Mouse (Mus musculus) gastrocnemius, postnatal 36 days (tissue): Measurements from ENCODE around the gene Arcn1. TPM values are rescaled to one million over a fixed set of nuclear protein-coding genes. Genes with fewer than 3 reads are reported as not detected.

ENCODE experiments used
- DNase-seq, 2 experiments: peaks; one replicate each; pipeline ENCODE4 v3.0.0; 2022
- intact Hi-C: fragments of 180-260 bp; cut with DNase I; formaldehyde crosslinking; loops from one replicate; pipeline ENCODE4 v1.15.1; 2025
- total RNA-seq, 2 experiments: library from RNA; stranded (reverse); gene quantifications; 2 replicates each; pipeline ENCODE4 v1.2.3; 2021

The Arcn1 gene
- total RNA-seq, 2 experiments from 2014 or later: 62.6 to 73.4 TPM

GRCm38 (mm10) chr9:44721154-44721876, 46.3 kb downstream of the Arcn1 start:
- DNase-seq: peak; percentile 81 to 90
- intact Hi-C loops: no loop called here

- intact Hi-C loops: no loop called here
- DNase-seq: peak in 1 of 2 experiments; percentile 37
Measured at GRCm38 (mm10) chr9:44720358-44721153, 47.1 kb downstream of the Arcn1 start.

- no peak for DNase-seq
- intact Hi-C loops: no loop called here
Measured at GRCm38 (mm10) chr9:44719632-44720357, 47.9 kb downstream of the Arcn1 start.

GRCm38 (mm10) chr9:44718937-44719631, 48.6 kb downstream of the Arcn1 start:
- intact Hi-C loops: no loop called here
- no peak for DNase-seq

GRCm38 (mm10) chr9:44717822-44718242, 49.8 kb downstream of the Arcn1 start:
- intact Hi-C loops: no loop called here
- no peak for DNase-seq

- DNase-seq: no peak
- intact Hi-C loops: no loop called here
Measured at GRCm38 (mm10) chr9:44716997-44717821, 50.4 kb downstream of the Arcn1 start.

GRCm38 (mm10) chr9:44715705-44716362, 51.8 kb downstream of the Arcn1 start:
- no peak for DNase-seq
- intact Hi-C loops: no loop called here

GRCm38 (mm10) chr9:44715109-44715508, 52.5 kb downstream of the Arcn1 start:
- DNase-seq: no peak
- intact Hi-C loops: no loop called here

GRCm38 (mm10) chr9:44713574-44713973, 54.1 kb downstream of the Arcn1 start:
- no peak for DNase-seq
- intact Hi-C loops: no loop called here

- DNase-seq: no peak
- intact Hi-C loops: no loop called here
Measured at GRCm38 (mm10) chr9:44713080-44713479, 54.6 kb downstream of the Arcn1 start.

GRCm38 (mm10) chr9:44711602-44712001, 56.0 kb downstream of the Arcn1 start:
- DNase-seq: no peak
- intact Hi-C loops: no loop called here

GRCm38 (mm10) chr9:44710213-44710612, 57.4 kb downstream of the Arcn1 start:
- intact Hi-C loops: no loop called here
- no peak for DNase-seq

- no peak for DNase-seq
- intact Hi-C loops: no loop called here
Measured at GRCm38 (mm10) chr9:44709600-44709999, 58.0 kb downstream of the Arcn1 start.

GRCm38 (mm10) chr9:44708925-44709324, 58.7 kb downstream of the Arcn1 start:
- DNase-seq: no peak
- intact Hi-C loops: no loop called here

- DNase-seq: peak; percentile 70 to 75
- intact Hi-C loops: no loop called here
Measured at GRCm38 (mm10) chr9:44708429-44708765, 59.2 kb downstream of the Arcn1 start.

GRCm38 (mm10) chr9:44707749-44708428, 59.8 kb downstream of the Arcn1 start:
- intact Hi-C loops: no loop called here
- DNase-seq: no peak

GRCm38 (mm10) chr9:44699730-44700129, 67.9 kb downstream of the Arcn1 start:
- DNase-seq: no peak
- intact Hi-C loops: no loop called here

GRCm38 (mm10) chr9:44699196-44699595, 68.4 kb downstream of the Arcn1 start:
- no peak for DNase-seq
- intact Hi-C loops: no loop called here

GRCm38 (mm10) chr9:44697866-44698265, 69.8 kb downstream of the Arcn1 start:
- intact Hi-C loops: no loop called here
- DNase-seq: no peak
